Mouse (Mus musculus) 3134 (cell line): Measurements from ENCODE around the gene Ms4a18.

Source experiments
- DNase-seq: peaks from one replicate; pipeline ENCODE4 v3.0.0-alpha.2; 2011; ENCODE audit warnings: low spot score; ENCODE audit not compliant: insufficient read length; ENCODE audit errors: extremely low read depth

The Ms4a18 gene

GRCm38 (mm10) chr19:10985889-10986288 lies 31.9 kb downstream of the Ms4a18 start:
- peak; percentile 74 for DNase-seq

GRCm38 (mm10) chr19:10984551-10984950 lies 33.3 kb downstream of the Ms4a18 start:
- DNase-seq = peak; percentile 7

GRCm38 (mm10) chr19:10983146-10983545 lies 34.7 kb downstream of the Ms4a18 start:
- peak; percentile 16 for DNase-seq

- no peak for DNase-seq
Observed at GRCm38 (mm10) chr19:10980210-10980609, 37.6 kb downstream of the Ms4a18 start.

- peak; percentile 32 for DNase-seq
Observed at GRCm38 (mm10) chr19:10979184-10980168, 38.4 kb downstream of the Ms4a18 start.

- no peak for DNase-seq
Observed at GRCm38 (mm10) chr19:10976318-10976717, 41.5 kb downstream of the Ms4a18 start.

GRCm38 (mm10) chr19:10975187-10975586 lies 42.6 kb downstream of the Ms4a18 start:
- no peak for DNase-seq

GRCm38 (mm10) chr19:10974238-10974865 lies 43.5 kb downstream of the Ms4a18 start, which contains the start of gene Ms4a10:
Gene Ms4a10 (minus strand): TSS chr19:10974670.
- DNase-seq = no peak

GRCm38 (mm10) chr19:10973187-10973586 lies 44.6 kb downstream of the Ms4a18 start:
- DNase-seq = no peak

- no peak for DNase-seq
Observed at GRCm38 (mm10) chr19:10972660-10973059, 45.2 kb downstream of the Ms4a18 start.

- DNase-seq = no peak
Observed at GRCm38 (mm10) chr19:10970457-10970856, 47.4 kb downstream of the Ms4a18 start.

GRCm38 (mm10) chr19:10968578-10968977 lies 49.3 kb downstream of the Ms4a18 start:
- no peak for DNase-seq

- no peak for DNase-seq
Observed at GRCm38 (mm10) chr19:10965721-10966120, 52.1 kb downstream of the Ms4a18 start.

- no peak for DNase-seq
Observed at GRCm38 (mm10) chr19:10959978-10960346, 57.9 kb downstream of the Ms4a18 start.

GRCm38 (mm10) chr19:10959085-10959977 lies 58.5 kb downstream of the Ms4a18 start:
- DNase-seq = peak; percentile 21

GRCm38 (mm10) chr19:10952021-10952939 lies 65.6 kb downstream of the Ms4a18 start:
- DNase-seq = peak; percentile 47

- no peak for DNase-seq
Observed at GRCm38 (mm10) chr19:10949558-10949957, 68.3 kb downstream of the Ms4a18 start.

- DNase-seq = peak; percentile 92
Observed at GRCm38 (mm10) chr19:10949112-10949511, 68.7 kb downstream of the Ms4a18 start, which contains the start of gene Ccdc86. Gene Ccdc86 (minus strand): TSS chr19:10949266.

- peak; percentile 30 for DNase-seq
Observed at GRCm38 (mm10) chr19:10948416-10948815, 69.4 kb downstream of the Ms4a18 start.

- DNase-seq = no peak
Observed at GRCm38 (mm10) chr19:10947219-10947618, 70.6 kb downstream of the Ms4a18 start.
